Mouse (Mus musculus) urinary bladder, adult 2 months (tissue): ENCODE results near the gene Dnah2. TPM values are rescaled to one million over a fixed set of nuclear protein-coding genes. Genes with fewer than 3 reads are reported as not detected.

Source experiments
- DNase-seq: peaks from one replicate; pipeline ENCODE4 v3.0.0; 2022; ENCODE audit warnings: low spot score
- polyA plus RNA-seq: library from polyadenylated mRNA; depleted of rRNA; stranded (reverse); fragments of >200 nt; gene quantifications from 2 replicates; pipeline ENCODE4 v1.2.3, GENCODE M21; 2012; rRNA removed

Gene Dnah2
- polyA plus RNA-seq, 1 experiment: 0.19 TPM

GRCm38 (mm10) chr11:69394591-69395167 lies 154.2 kb downstream of the Dnah2 start:
- peak; percentile 34 for DNase-seq

DNA sequence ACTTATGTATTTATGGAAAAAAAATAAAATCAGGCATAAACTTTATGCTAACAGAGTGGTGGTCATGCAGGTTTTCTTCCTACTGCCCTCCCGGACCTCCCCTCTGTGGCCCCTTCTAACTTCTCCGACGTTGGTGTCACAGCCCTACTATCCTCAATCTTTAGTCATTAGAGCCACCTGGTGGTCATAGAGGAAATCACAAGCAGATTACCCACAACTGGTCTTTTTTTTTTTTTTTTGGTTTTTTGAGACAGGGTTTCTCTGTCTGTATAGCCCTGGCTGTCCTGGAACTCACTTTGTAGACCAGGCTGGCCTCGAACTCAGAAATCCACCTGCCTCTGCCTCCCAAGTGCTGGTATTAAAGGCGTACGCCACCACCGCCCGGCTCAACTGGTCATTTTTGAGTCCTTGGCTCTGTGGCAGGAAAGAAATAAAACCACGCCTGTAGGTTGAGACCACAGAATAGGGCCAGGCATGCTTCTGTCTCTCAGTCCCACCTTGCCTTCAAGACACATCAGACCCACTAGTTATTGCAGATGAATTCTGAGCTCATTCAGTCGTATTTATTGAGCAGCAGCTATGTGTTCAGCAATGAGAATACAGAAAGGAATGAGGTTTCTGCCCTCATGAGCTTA lies 158.4 kb downstream of the Dnah2 start:
- no peak for DNase-seq

DNA sequence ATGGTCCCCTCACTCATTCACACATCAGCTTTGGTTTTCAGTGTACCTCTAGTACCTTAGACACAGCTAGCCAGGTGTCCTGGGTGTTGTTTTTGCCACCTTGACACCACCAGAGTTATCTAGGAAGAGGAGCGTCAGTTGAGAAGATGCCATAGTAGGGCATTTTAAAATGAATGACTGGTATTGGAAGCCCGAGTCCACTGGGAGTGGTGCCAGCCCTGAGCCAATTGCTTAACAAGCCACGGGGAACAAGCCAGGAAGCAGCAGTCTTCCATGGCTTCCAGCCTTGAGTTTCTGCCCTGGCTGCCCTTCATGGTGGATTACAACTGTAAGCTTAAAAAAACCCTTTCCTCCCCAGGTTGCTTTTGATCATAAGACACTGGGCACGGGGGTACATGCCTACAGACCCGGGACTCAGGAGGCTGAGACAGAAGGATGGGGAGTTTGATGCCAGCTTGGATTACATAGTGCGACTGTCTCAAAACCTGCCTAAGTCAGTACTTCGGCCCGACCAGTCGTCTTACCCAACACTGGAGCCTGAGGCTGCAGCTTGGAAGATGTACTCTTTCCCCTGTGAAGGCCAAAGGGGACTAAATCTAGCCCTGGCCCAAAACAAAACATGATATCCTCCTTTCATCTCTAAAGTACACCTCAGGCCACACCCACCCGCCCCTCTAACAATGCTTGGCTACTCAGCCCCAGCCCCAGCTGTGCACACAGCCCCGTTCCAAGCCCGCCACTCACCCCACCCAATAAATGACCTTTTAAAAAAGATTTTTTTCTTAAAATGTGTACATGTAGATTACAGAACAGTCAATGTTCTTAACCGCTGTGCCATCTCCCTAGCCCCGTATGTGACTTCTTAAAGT lies 159.1 kb downstream of the Dnah2 start:
- DNase-seq: peak; percentile 32

DNA sequence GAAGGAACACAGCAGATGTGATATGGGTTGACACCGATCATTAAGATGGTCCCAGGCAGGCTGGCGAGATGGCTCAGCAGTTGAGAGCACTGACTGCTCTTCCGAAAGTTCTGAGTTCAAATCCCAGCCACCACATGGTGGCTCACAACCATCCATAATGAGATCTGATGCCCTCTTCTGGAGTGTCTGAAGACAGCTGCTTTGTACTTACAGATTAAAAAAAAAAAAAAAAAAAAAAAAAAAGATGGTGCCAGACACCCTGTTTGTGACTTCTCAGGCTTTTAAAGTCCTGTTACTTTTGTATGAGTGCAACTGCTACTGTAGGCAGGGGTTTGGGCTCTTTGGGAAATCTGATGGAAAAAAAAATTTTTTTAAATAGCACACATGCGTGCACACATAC lies 160.2 kb downstream of the Dnah2 start:
- DNase-seq: no peak

- no peak for DNase-seq
These were observed 162.2 kb downstream of the Dnah2 start for GRCm38 (mm10) chr11:69386758-69387157.

- DNase-seq: no peak
These were observed 163.9 kb downstream of the Dnah2 start for GRCm38 (mm10) chr11:69384979-69385378.

DNA sequence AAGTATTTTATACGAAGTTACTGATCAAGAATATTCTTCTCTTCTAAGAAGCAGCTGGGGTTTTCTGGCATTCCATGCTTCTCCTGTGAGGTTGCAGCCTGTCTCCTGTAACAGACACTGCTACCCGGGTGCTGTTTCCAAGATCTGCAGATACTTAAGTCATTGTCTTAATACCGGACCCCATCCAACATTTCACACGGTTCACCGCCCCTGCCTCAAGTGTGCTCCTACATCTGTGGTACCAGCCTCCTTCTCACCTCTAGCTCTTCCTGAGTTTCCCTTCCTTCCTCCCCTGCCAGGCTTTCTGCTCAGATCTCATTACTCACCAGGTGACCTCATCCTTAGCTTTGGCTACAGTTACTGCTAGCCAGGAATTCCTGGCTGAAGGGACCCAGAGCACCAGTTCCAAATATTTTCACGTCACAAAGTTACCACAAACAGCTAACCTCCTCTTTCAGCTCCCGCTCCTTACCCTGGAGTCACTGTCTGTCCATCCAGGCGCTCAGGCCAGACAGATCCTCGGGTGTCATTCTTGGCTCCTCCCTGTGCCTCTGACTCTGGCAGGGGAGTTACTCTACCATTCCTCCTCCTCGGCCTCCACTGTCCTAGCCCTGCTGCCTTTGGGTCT lies 166.3 kb downstream of the Dnah2 start:
- DNase-seq: no peak

DNA sequence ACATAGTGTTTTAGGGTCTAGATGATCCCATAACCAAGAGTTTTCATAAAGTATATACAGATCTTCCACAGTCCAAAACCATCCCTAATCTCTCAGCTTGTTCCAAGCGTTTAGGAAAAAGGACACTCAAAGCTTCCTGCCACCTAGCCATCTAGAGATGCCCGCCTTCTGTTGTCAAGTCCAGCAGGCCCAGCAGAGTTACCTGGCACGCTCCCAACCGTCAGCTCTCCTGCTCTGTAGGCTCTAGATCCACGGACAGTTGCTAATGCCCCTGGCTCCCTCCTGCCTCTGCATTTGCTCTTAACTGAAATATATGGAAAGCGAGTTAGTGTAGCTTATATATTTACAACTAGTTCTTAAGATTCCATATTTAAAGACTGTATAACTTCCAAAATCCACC lies 167.6 kb downstream of the Dnah2 start:
- no peak for DNase-seq

GRCm38 (mm10) chr11:69379600-69379999 lies 169.3 kb downstream of the Dnah2 start:
- no peak for DNase-seq

GRCm38 (mm10) chr11:69377766-69378165 lies 171.1 kb downstream of the Dnah2 start:
- no peak for DNase-seq

- DNase-seq: no peak
These were observed 173.3 kb downstream of the Dnah2 start for GRCm38 (mm10) chr11:69375646-69376045.

- DNase-seq: no peak
These were observed 175.5 kb downstream of the Dnah2 start for GRCm38 (mm10) chr11:69373223-69373965.

- DNase-seq: no peak
These were observed 176.1 kb downstream of the Dnah2 start for GRCm38 (mm10) chr11:69372780-69373170.

DNA sequence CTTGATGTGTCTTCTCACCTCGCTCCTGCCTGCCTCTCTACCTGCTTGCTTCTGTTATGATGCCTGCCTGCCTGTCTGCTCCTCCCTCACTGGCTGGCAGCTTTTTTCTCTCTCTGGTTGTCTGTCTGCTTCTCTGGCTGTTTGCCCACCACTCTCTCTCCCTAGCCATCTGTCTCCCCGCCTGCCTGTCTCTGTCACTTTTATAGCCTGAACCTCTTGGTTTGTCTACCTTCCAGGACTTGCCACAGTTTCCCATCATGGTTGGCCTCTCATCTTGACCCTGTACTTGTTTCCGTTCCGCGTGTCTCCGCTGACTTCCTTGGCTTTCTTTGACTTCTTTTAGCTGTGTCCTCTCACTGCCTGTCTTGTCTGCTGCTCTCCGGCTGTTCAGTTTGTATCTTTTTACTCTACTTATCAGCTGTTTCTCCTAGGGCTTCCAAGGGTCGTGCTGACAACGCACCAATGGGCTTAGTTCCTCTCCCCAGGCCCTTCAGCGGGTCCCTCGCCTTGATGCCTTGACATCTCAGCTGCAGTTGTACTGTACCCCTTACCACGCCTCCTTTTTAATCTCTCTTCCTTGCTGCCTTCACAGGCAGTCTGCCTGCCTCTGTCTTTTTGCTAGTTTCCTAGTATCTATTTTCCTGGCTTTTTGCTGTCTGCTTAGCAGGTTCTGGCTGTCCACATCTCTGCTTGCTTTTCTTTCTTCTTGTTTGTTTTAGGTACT lies 176.7 kb downstream of the Dnah2 start:
- no peak for DNase-seq

GRCm38 (mm10) chr11:69371601-69372000 lies 177.3 kb downstream of the Dnah2 start:
- DNase-seq: no peak

DNA sequence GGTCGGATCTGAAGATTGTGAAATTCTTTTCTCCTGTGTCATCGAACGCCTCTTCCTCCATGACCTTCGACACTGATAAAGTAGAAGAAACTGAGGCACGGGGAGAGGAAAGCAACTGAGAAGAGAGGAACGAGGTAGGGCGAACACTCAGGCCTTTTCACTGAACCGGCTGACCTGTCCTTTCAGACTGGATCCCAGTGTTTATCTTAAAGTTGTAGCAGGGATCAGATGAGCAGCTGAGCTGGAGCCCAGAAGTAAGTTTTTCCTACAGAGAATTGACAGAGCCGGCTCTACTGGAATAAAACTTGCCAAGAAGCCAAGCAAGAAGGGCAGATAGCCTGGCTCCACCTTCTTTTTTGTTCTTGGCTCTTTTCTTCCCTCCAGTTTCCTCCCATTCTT lies 178.1 kb downstream of the Dnah2 start:
- no peak for DNase-seq

Other genes starting within 250 kb of the Dnah2 start
- gene Cntrob, start 225.3 kb downstream of the Dnah2 start, polyA plus RNA-seq: 9.2 and 10.8 TPM in 2 replicates
- 56.2 and 60.4 TPM in 2 replicates for gene Trappc1, start 225.1 kb downstream of the Dnah2 start, polyA plus RNA-seq
- 1.6 TPM in 2 replicates for gene Kcnab3, start 222.9 kb downstream of the Dnah2 start, polyA plus RNA-seq
- 3.0 and 4.2 TPM in 2 replicates for gene Rnf227, start 208.6 kb downstream of the Dnah2 start, polyA plus RNA-seq
- 85.5 and 132 TPM in 2 replicates for gene Chd3, start 179.7 kb downstream of the Dnah2 start, polyA plus RNA-seq
- 143 and 188 TPM in 2 replicates for gene Naa38, start 153.6 kb downstream of the Dnah2 start, polyA plus RNA-seq
- 43.0 and 48.0 TPM in 2 replicates for gene Cyb5d1, start 153.5 kb downstream of the Dnah2 start, polyA plus RNA-seq
- gene Tmem88, start 150.9 kb downstream of the Dnah2 start, polyA plus RNA-seq: 11.5 and 11.6 TPM in 2 replicates
- gene Kdm6b, start 135.4 kb downstream of the Dnah2 start, polyA plus RNA-seq: 3.3 and 10.7 TPM in 2 replicates
- gene Efnb3, start 11.1 kb upstream of the Dnah2 start, polyA plus RNA-seq: 0.99 and 1.1 TPM in 2 replicates
- gene Wrap53, start 31.1 kb upstream of the Dnah2 start, polyA plus RNA-seq: 7.2 and 7.3 TPM in 2 replicates
- 77.8 and 85.8 TPM in 2 replicates for gene Trp53, start 31.2 kb upstream of the Dnah2 start, polyA plus RNA-seq
- 23.5 and 46.2 TPM in 2 replicates for gene Atp1b2, start 56.8 kb upstream of the Dnah2 start, polyA plus RNA-seq
- not detected in 2 replicates for gene Shbg, start 68.8 kb upstream of the Dnah2 start, polyA plus RNA-seq
- gene Sat2, start 72.9 kb upstream of the Dnah2 start, polyA plus RNA-seq: 18.4 and 19.5 TPM in 2 replicates
- gene Fxr2, start 83.9 kb upstream of the Dnah2 start, polyA plus RNA-seq: 74.8 and 85.8 TPM in 2 replicates
- 33.7 and 43.5 TPM in 2 replicates for gene Sox15, start 106.2 kb upstream of the Dnah2 start, polyA plus RNA-seq
- gene Mpdu1, start 113.5 kb upstream of the Dnah2 start, polyA plus RNA-seq: 62.0 and 86.7 TPM in 2 replicates
- gene Cd68, start 117.0 kb upstream of the Dnah2 start, polyA plus RNA-seq: 20.5 and 24.9 TPM in 2 replicates
- gene Eif4a1, start 123.3 kb upstream of the Dnah2 start, polyA plus RNA-seq: 461 and 554 TPM in 2 replicates
- 83.4 and 108 TPM in 2 replicates for gene Senp3, start 133.0 kb upstream of the Dnah2 start, polyA plus RNA-seq
- 5.1 and 6.8 TPM in 2 replicates for gene Tnfsf13, start 136.7 kb upstream of the Dnah2 start, polyA plus RNA-seq
- gene Tnfsf12, start 146.7 kb upstream of the Dnah2 start, polyA plus RNA-seq: 85.4 and 87.0 TPM in 2 replicates
- 10.0 and 10.3 TPM in 2 replicates for gene Tnfsfm13, start 147.0 kb upstream of the Dnah2 start, polyA plus RNA-seq
- gene Polr2a, start 209.5 kb upstream of the Dnah2 start, polyA plus RNA-seq: 9.4 and 24.4 TPM in 2 replicates
- gene Slc35g3, start 212.9 kb upstream of the Dnah2 start, polyA plus RNA-seq: 0.07 TPM in 1 of 2 replicates, not detected in the other
- 35.6 and 46.1 TPM in 2 replicates for gene Zbtb4, start 216.8 kb upstream of the Dnah2 start, polyA plus RNA-seq
- gene Chrnb1, start 246.8 kb upstream of the Dnah2 start, polyA plus RNA-seq: 15.6 and 25.0 TPM in 2 replicates